Mouse (Mus musculus): ENCODE results near the gene Prr14. TPM values are rescaled to one million over a fixed set of nuclear protein-coding genes. Genes with fewer than 3 reads are reported as not detected.
"Not testable (repeated sequence)": the region's sequence is repeated elsewhere in the genome, so short reads cannot be mapped to it uniquely, and the experiment has no call there.

The Prr14 gene
- polyA plus RNA-seq, 1 experiment, result 76.5 TPM

DNA sequence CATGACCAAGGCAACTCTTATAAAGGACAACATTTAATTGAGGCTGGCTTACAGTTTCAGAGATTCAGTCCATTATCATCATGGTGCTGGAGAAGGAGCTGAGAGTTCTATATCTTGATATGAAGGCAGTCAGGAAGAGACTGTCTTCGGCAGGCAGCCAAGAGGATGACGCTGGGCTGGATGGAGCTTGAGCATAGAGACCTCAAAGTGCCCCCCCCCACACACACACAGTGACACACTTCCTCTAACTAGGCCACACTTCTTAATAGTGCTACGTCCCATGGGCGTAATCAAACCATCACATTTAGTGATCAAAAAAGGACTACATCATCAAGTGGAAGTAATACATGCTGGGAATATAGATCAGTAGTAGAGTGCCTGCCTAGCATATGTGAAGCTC, 24.2 kb upstream of the Prr14 start:
- DNase-seq (ENCODE audit: low read depth in 1 of 2, low spot score in 2 of 2), result no peak
- Histone ChIP-seq H3K27me3 (ENCODE audit: control insufficient read depth, insufficient read depth, low read length) (no peaks in the 10 kb centered on the region), H3K4me3 (ENCODE audit: extremely low read depth, insufficient read depth, insufficient read length) (no peak overlapping the region), H3K27ac (ENCODE audit: insufficient read depth, low read length) (no peak overlapping the region), H3K4me1 (ENCODE audit: control insufficient read depth, insufficient read depth, insufficient read length) (no peaks in the 10 kb centered on the region), H3K36me3 (ENCODE audit: control insufficient read depth, insufficient read depth, low read length) (no peaks in the 10 kb centered on the region)
- WGBS, result 82% methylated on average over 4 of the region's 4 CpGs
- TF ChIP-seq CTCF (IDR thresholded peaks at IDR 0.05; ENCODE audit: extremely low read depth, insufficient read depth, insufficient read length, insufficient replicate concordance), result no peak
- TF ChIP-seq POLR2A (IDR thresholded peaks at IDR 0.05; ENCODE audit: low read depth, low read length), result no peak

DNA sequence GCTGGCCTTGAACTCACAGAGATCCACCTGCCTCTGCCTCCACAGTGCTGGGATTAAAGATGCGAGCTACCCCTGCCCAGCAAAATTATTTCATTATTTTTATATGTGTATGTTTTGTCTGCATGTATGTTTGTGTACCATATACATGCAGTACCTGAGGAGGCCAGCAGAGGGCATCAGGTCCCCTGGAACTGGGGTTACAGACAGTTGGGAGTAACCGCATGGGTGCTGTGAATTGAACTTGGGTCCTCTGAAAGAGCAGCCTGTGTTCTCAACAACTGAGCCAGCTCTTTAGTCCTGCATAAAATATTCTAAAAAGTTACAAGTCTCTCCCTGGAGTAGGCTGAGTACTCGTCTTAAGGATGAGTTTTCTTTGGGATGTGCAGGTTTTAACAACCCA, 21.7 kb upstream of the Prr14 start:
- peaks cover 2% of the 10 kb centered on the region; the same call in 1 of the 2 replicates for H3K36me3 ChIP-seq (ENCODE audit: control insufficient read depth, insufficient read depth, low read length)
- WGBS, result 94% methylated on average over 3 of the region's 3 CpGs
- no peak overlapping the region for H3K4me3 ChIP-seq (ENCODE audit: extremely low read depth, insufficient read depth, insufficient read length)
- H3K27ac ChIP-seq (ENCODE audit: insufficient read depth, low read length), result no peak overlapping the region
- no peaks in the 10 kb centered on the region for H3K4me1 ChIP-seq (ENCODE audit: control insufficient read depth, insufficient read depth, insufficient read length)
- TF ChIP-seq POLR2A (IDR thresholded peaks at IDR 0.05; ENCODE audit: low read depth, low read length) (no peak), CTCF (IDR thresholded peaks at IDR 0.05; ENCODE audit: extremely low read depth, insufficient read depth, insufficient read length, insufficient replicate concordance) (peak; percentile 31; the same call in 1 of the 2 replicates)
- DNase-seq (ENCODE audit: low read depth in 1 of 2, low spot score in 2 of 2), result no peak
- no peaks in the 10 kb centered on the region for H3K27me3 ChIP-seq (ENCODE audit: control insufficient read depth, insufficient read depth, low read length)

DNA sequence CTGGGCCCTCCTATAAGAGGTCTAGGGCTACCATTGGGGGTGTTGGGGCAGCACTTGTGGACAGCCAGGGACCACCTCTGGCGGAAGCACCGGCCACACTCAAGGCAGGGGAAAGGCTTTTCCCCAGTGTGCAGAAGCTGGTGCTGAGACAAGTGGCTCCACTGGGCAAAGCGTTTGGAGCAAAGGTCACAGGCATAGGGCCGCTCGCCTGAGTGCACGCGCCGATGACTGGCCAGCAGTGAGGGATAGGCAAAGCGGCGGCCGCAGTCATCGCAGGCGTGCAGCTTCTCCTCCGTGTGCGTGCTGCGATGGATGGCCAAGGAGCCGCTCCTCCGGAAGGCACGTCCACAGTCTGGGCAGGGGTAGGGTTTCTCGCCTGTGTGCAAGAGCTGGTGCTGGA, 15.4 kb upstream of the Prr14 start:
- Histone ChIP-seq H3K4me3 (ENCODE audit: extremely low read depth, insufficient read depth, insufficient read length) (no peak overlapping the region), H3K36me3 (ENCODE audit: control insufficient read depth, insufficient read depth, low read length) (peaks cover 15% of the 10 kb centered on the region), H3K27me3 (ENCODE audit: control insufficient read depth, insufficient read depth, low read length) (no peaks in the 10 kb centered on the region), H3K27ac (ENCODE audit: insufficient read depth, low read length) (no peak overlapping the region), H3K4me1 (ENCODE audit: control insufficient read depth, insufficient read depth, insufficient read length) (no peaks in the 10 kb centered on the region)
- TF ChIP-seq POLR2A (IDR thresholded peaks at IDR 0.05; ENCODE audit: low read depth, low read length), result no peak
- no peak for TF ChIP-seq CTCF (IDR thresholded peaks at IDR 0.05; ENCODE audit: extremely low read depth, insufficient read depth, insufficient read length, insufficient replicate concordance)
- no peak for DNase-seq (ENCODE audit: low read depth in 1 of 2, low spot score in 2 of 2)
- 96% methylated on average over 20 of the region's 20 CpGs for WGBS

DNA sequence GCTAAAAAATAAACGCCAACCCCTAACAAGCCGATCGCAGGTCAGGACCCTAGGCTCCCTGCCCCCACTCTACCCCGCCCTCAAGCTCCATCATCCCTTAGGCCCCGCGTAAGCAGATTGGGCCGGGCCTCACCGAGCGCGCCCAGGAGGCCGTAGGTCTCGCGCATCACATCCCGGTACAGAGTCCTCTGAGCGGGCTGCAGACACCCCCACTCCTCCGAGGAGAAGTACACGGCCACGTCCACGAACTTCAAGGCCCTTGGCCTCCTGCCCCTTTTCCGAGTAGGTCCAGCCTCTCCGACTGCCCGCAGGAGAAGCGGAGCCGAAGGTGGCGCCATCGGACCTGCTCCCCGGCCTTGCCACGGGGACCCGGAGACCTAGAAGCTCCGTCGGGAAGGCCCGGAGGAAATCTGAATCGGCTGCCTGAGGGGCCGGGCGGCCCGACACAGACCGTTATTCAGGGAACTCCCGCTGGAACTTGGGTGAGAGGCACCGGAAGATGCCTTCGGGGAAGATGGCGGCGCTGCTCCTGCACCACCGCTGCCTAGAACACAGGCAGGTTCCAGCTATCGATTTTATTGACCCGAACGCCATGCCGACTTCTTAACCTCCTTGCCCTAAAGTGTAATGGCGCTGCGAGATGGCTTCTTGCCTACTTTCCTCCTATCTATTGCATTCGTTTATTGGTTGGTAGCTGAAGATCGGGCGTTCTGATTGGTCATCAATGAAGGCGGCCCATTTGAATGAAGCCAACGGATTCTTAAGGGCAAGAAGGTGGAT, 10.7 kb upstream of the Prr14 start, which contains the start of gene Zfp689:
Zfp689 (minus strand) TSS at position 638 of the 780 bp plus-strand sequence.
- H3K27me3 ChIP-seq (ENCODE audit: control insufficient read depth, insufficient read depth, low read length), result no peaks in the 10 kb centered on the region
- peak within 1 kb of the TSS; percentile 79 for H3K4me3 ChIP-seq (ENCODE audit: extremely low read depth, insufficient read depth, insufficient read length)
- DNase-seq (ENCODE audit: low read depth in 1 of 2, low spot score in 2 of 2), result peak; percentile 88 to 97
- peak within 1 kb of the TSS; percentile 87 for H3K27ac ChIP-seq (ENCODE audit: insufficient read depth, low read length)
- TF ChIP-seq CTCF (IDR thresholded peaks at IDR 0.05; ENCODE audit: extremely low read depth, insufficient read depth, insufficient read length, insufficient replicate concordance) (no peak), POLR2A (IDR thresholded peaks at IDR 0.05; ENCODE audit: low read depth, low read length) (no peak; the same call in 1 of the 2 replicates)
- 0 out of 2 replicates have a peak, but pooled peaks cover 5% of the 10 kb centered on the region for H3K4me1 ChIP-seq (ENCODE audit: control insufficient read depth, insufficient read depth, insufficient read length)
- H3K36me3 ChIP-seq (ENCODE audit: control insufficient read depth, insufficient read depth, low read length), result peaks cover 11% of the 10 kb centered on the region
- under 1% methylated on average over 54 of the region's 54 CpGs for WGBS

DNA sequence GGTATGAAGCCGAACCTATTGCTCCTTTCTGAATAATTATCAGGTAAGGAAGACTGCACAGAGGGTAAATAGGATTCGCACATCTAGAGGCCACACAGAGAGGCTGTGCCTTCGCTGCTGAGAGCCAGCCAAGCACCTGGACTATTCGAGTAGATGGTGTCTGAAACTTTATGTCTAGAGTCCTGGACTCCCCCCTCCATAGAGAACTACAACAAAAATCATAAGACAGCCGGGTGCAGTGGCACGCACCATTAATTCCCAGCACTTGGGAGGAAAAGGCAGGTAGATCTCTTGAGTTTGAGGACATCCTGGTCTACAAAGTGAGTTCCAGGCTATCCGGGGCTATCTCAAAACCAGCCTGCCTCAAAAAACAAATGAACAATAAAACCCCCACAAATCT, 9.4 kb upstream of the Prr14 start:
- DNase-seq (ENCODE audit: low read depth in 1 of 2, low spot score in 2 of 2), result no peak
- WGBS, result 81% methylated on average over 7 of the region's 7 CpGs
- TF ChIP-seq POLR2A (IDR thresholded peaks at IDR 0.05; ENCODE audit: low read depth, low read length) (no peak), CTCF (IDR thresholded peaks at IDR 0.05; ENCODE audit: extremely low read depth, insufficient read depth, insufficient read length, insufficient replicate concordance) (no peak)
- Histone ChIP-seq H3K4me1 (ENCODE audit: control insufficient read depth, insufficient read depth, insufficient read length) (0 out of 2 replicates have a peak, but pooled peaks cover 5% of the 10 kb centered on the region), H3K4me3 (ENCODE audit: extremely low read depth, insufficient read depth, insufficient read length) (no peak overlapping the region), H3K27ac (ENCODE audit: insufficient read depth, low read length) (no peak overlapping the region), H3K36me3 (ENCODE audit: control insufficient read depth, insufficient read depth, low read length) (peaks cover 4% of the 10 kb centered on the region; the same call in 1 of the 2 replicates), H3K27me3 (ENCODE audit: control insufficient read depth, insufficient read depth, low read length) (no peaks in the 10 kb centered on the region)

DNA sequence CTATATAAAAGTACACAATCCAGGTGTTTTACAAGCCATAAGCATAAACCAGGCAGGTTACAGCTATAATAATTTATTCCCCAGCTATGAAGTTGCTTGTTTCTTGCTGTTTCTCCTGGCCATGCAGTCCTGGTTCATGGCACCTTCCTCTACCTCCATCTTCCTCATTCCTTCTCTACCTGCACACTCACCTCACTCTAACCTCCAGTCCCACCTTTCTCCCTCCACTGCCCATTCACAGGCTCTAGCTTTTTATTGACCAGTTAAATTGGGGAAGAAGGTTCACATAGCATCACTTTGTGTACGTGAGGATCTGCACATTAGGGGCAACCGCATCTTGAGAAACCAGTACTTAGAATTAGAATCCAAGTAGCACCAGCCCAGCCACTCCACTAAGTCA, 6.4 kb upstream of the Prr14 start:
- Histone ChIP-seq H3K36me3 (ENCODE audit: control insufficient read depth, insufficient read depth, low read length) (peaks cover 10% of the 10 kb centered on the region), H3K27ac (ENCODE audit: insufficient read depth, low read length) (no peak overlapping the region), H3K27me3 (ENCODE audit: control insufficient read depth, insufficient read depth, low read length) (no peaks in the 10 kb centered on the region), H3K4me1 (ENCODE audit: control insufficient read depth, insufficient read depth, insufficient read length) (0 out of 2 replicates have a peak, but pooled peaks cover 5% of the 10 kb centered on the region), H3K4me3 (ENCODE audit: extremely low read depth, insufficient read depth, insufficient read length) (no peak overlapping the region)
- DNase-seq (ENCODE audit: low read depth in 1 of 2, low spot score in 2 of 2), result no peak
- 96% methylated on average over 2 of the region's 2 CpGs for WGBS
- TF ChIP-seq CTCF (IDR thresholded peaks at IDR 0.05; ENCODE audit: extremely low read depth, insufficient read depth, insufficient read length, insufficient replicate concordance), result no peak
- TF ChIP-seq POLR2A (IDR thresholded peaks at IDR 0.05; ENCODE audit: low read depth, low read length), result no peak

DNA sequence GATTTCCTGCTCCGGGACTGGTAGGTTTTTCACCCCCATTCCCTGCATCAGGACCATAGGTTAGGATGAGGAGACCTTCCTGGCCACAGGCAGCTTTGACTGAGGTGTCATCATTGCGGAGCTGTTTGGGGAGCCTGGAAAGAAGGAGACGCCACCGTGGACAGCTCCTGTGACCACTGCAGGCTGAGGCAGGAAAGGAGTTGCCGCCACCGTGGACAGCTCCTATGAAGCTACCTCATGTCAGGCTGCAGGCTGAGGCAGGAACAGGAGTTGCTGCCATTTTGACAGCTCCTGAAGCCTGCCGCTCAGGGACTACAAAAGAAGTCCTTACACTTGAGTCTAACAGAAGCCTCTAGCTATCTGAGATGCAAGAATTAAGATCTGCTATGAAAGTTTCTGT, 4.5 kb upstream of the Prr14 start:
- Histone ChIP-seq H3K27me3 (ENCODE audit: control insufficient read depth, insufficient read depth, low read length) (no peaks in the 10 kb centered on the region), H3K4me1 (ENCODE audit: control insufficient read depth, insufficient read depth, insufficient read length) (no peaks in the 10 kb centered on the region), H3K27ac (ENCODE audit: insufficient read depth, low read length) (no peak overlapping the region), H3K36me3 (ENCODE audit: control insufficient read depth, insufficient read depth, low read length) (peaks cover 10% of the 10 kb centered on the region), H3K4me3 (ENCODE audit: extremely low read depth, insufficient read depth, insufficient read length) (no peak overlapping the region)
- no peak for TF ChIP-seq CTCF (IDR thresholded peaks at IDR 0.05; ENCODE audit: extremely low read depth, insufficient read depth, insufficient read length, insufficient replicate concordance)
- TF ChIP-seq POLR2A (IDR thresholded peaks at IDR 0.05; ENCODE audit: low read depth, low read length), result no peak
- WGBS, result 96% methylated on average over 7 of the region's 7 CpGs
- DNase-seq (ENCODE audit: low read depth in 1 of 2, low spot score in 2 of 2), result no peak

DNA sequence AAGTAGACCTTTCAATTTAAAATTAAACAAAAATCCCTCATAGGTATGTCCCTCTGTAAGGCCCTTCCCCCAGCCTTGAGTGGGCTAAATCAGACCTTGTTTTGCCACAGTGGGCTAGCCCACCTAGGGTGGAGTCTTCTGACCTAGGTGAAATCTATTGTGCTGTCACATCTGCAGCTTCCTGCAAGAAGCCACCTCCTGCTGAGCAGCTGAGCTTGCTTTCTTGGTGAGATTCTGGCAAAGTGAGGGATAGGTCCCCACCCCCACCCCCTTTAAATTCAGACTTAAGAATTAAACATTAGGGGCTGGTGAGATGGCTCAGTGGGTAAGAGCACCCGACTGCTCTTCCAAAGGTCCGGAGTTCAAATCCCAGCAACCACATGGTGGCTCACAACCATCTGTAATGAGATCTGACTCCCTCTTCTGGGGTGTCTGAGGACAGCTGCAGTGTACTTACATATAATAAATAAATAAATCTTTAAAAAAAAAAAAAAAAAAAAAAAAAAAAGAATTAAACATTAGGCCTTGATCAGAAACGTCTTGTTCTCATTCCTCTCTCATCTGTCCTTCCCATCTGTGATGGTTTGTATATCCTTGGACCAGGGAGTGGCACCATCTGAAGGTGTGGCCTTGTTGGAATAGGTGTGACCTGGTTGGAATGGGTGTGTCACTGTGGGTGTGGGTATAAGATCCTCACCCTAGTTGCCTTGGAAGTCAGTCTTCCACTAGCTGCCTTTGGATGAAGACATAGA, 864 bp upstream of the Prr14 start:
- not testable (repeated sequence) for H3K4me1 ChIP-seq (ENCODE audit: control insufficient read depth, insufficient read depth, insufficient read length); H3K27ac ChIP-seq (ENCODE audit: insufficient read depth, low read length); H3K4me3 ChIP-seq (ENCODE audit: extremely low read depth, insufficient read depth, insufficient read length); DNase-seq (ENCODE audit: low read depth in 1 of 2, low spot score in 2 of 2); H3K27me3 ChIP-seq (ENCODE audit: control insufficient read depth, insufficient read depth, low read length)
- 84% methylated on average over 3 of the region's 3 CpGs for WGBS
- H3K36me3 ChIP-seq (ENCODE audit: control insufficient read depth, insufficient read depth, low read length), result peaks cover 11% of the 10 kb centered on the region
